Mouse (Mus musculus) stomach, embryonic 16.5 days (tissue): ENCODE results near the gene Cib2. TPM values are rescaled to one million over a fixed set of nuclear protein-coding genes. Genes with fewer than 3 reads are reported as not detected.

Experiments used
- polyA plus RNA-seq: library from polyadenylated mRNA; unstranded; fragments of >200 nt; fragmentation: Nextera tagmentation; extraction: Ambion mirVana; gene quantifications from 2 replicates; pipeline ENCODE4 v1.2.1, GENCODE M21; 2015

Cib2 gene
- polyA plus RNA-seq, 1 experiment from 2014 or later = 8.5 TPM

Other genes starting within 250 kb of the Cib2 start
- gene Dmxl2, start 58.6 kb downstream of the Cib2 start, polyA plus RNA-seq = 3.6 and 4.0 TPM in 2 replicates
- gene Sh2d7, start 21.2 kb downstream of the Cib2 start, polyA plus RNA-seq = not detected in 2 replicates
- 112 and 146 TPM in 2 replicates for gene Idh3a, start 26.1 kb upstream of the Cib2 start, polyA plus RNA-seq
- gene Acsbg1, start 101.7 kb upstream of the Cib2 start, polyA plus RNA-seq = 11.4 and 20.9 TPM in 2 replicates
- gene Dnaja4, start 138.7 kb upstream of the Cib2 start, polyA plus RNA-seq = 6.2 and 6.5 TPM in 2 replicates
- 148 and 151 TPM in 2 replicates for gene Wdr61, start 174.3 kb upstream of the Cib2 start, polyA plus RNA-seq
- gene Crabp1, start 204.5 kb upstream of the Cib2 start, polyA plus RNA-seq = 34.3 and 43.5 TPM in 2 replicates